Mouse (Mus musculus) midbrain, embryonic 11.5 days (tissue): ENCODE measurements around the gene Nucks1. TPM values are rescaled to one million over a fixed set of nuclear protein-coding genes. Genes with fewer than 3 reads are reported as not detected.

Experiments
- ATAC-seq: fragments of 200-750 bp; cut with Nextera tagmentation; 2 replicates; pipeline ENCODE4 v1.8.0; 2017; ENCODE audit warnings: moderate TSS enrichment, moderate library complexity; ENCODE audit not compliant: low FRiP score
- DNase-seq: peaks from one replicate; pipeline ENCODE4 v3.0.0; 2015; ENCODE audit warnings: low spot score; ENCODE audit errors: missing footprints
- H3K27ac ChIP-seq: fragments of 300-500 bp; sonication (generic); 2 replicates; pipeline ENCODE4 v1.5.1; 2014; ENCODE audit warnings: low read depth, low read length
- H3K27me3 ChIP-seq: fragments of 300-500 bp; sonication (generic); 2 replicates; pipeline ENCODE4 v1.6.1; 2014; ENCODE audit warnings: mild to moderate bottlenecking, low read length, moderate library complexity, mixed read lengths; ENCODE audit not compliant: control insufficient read depth, insufficient read depth
- H3K36me3 ChIP-seq: fragments of 300-500 bp; sonication (generic); 2 replicates; pipeline ENCODE4 v1.6.1; 2014; ENCODE audit warnings: mild to moderate bottlenecking, low read length, moderate library complexity, mixed read lengths; ENCODE audit not compliant: control insufficient read depth, insufficient read depth
- H3K4me1 ChIP-seq: fragments of 300-500 bp; sonication (generic); 2 replicates; pipeline ENCODE4 v1.6.1; 2014; ENCODE audit warnings: low read length; ENCODE audit not compliant: control insufficient read depth, insufficient read depth
- H3K4me2 ChIP-seq: fragments of 300-500 bp; sonication (generic); 2 replicates; pipeline ENCODE4 v1.6.1; 2014; ENCODE audit warnings: mild to moderate bottlenecking, moderate library complexity
- H3K4me3 ChIP-seq: fragments of 300-500 bp; sonication (generic); 2 replicates; pipeline ENCODE4 v1.5.1; 2014; ENCODE audit warnings: low read depth, low read length
- H3K9ac ChIP-seq: fragments of 300-500 bp; sonication (generic); 2 replicates; pipeline ENCODE4 v1.6.1; 2014; ENCODE audit warnings: low read length
- H3K9me3 ChIP-seq: fragments of 300-500 bp; sonication (generic); 2 replicates; pipeline ENCODE4 v1.6.1; 2016; ENCODE audit warnings: low read length; ENCODE audit not compliant: control insufficient read depth
- WGBS: fragments of 180-500 bp; shearing (Covaris S2); extraction: QIAGEN DNeasy Blood & Tissue Kit; methylation state at CpG from one replicate; pipeline ENCODE4 v1.1.7; 2014; 5-methylcytosine and 5-hydroxymethylcytosine counted together
- polyA plus RNA-seq: library from polyadenylated mRNA; unstranded; fragments of >200 nt; fragmentation: Nextera tagmentation; extraction: Ambion mirVana; gene quantifications from 2 replicates; pipeline ENCODE4 v1.2.1, GENCODE M21; 2014

The Nucks1 gene
- polyA plus RNA-seq, 1 experiment from 2014 or later: 61.3 TPM

DNA sequence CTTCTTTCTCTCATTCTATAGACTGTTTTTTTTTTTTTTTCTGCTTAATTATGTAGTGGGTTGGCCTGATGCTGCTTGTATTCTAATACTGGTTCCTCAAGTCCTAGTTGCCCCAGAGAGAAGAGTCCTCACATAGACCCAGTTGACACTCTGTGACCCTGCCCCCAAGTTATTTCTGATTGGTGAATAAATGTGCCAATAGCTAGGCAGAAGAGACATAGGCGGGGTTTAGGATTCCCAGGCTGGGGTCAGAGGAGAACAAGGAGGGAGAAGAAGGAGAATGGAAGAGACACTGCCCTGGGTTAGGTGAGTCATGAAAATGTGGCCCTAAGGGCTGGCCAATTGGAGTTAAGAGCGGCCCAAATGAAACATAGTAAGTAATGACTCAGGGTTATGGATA lies 30.5 kb upstream of the Nucks1 start:
- H3K27ac ChIP-seq: no peak overlapping the region
- H3K9ac ChIP-seq: no peak overlapping the region
- H3K4me1 ChIP-seq: peaks cover 2% of the 10 kb centered on the region; the same call in 1 of the 2 replicates
- H3K36me3 ChIP-seq: no peaks in the 10 kb centered on the region
- WGBS: 77% methylated on average over 2 of the region's 2 CpGs
- no peak overlapping the region for H3K4me2 ChIP-seq
- no peak overlapping the region for H3K4me3 ChIP-seq
- no peaks in the 10 kb centered on the region for H3K9me3 ChIP-seq
- H3K27me3 ChIP-seq: no peaks in the 10 kb centered on the region
- no peak for ATAC-seq
- no peak for DNase-seq

GRCm38 (mm10) chr1:131882787-131883186 lies 27.5 kb upstream of the Nucks1 start:
- Histone ChIP-seq H3K27me3 (no peaks in the 10 kb centered on the region), H3K27ac (no peak overlapping the region), H3K4me1 (peaks cover 2% of the 10 kb centered on the region; the same call in 1 of the 2 replicates), H3K4me3 (no peak overlapping the region), H3K36me3 (no peaks in the 10 kb centered on the region), H3K9ac (no peak overlapping the region), H3K9me3 (no peaks in the 10 kb centered on the region), H3K4me2 (no peak overlapping the region)
- DNase-seq (no peak), ATAC-seq (no peak)
- 57% methylated on average over 2 of the region's 2 CpGs for WGBS

- no peak for ATAC-seq
- no peak overlapping the region for H3K4me3 ChIP-seq
Observed at GRCm38 (mm10) chr1:131886173-131886572, 24.2 kb upstream of the Nucks1 start.

DNA sequence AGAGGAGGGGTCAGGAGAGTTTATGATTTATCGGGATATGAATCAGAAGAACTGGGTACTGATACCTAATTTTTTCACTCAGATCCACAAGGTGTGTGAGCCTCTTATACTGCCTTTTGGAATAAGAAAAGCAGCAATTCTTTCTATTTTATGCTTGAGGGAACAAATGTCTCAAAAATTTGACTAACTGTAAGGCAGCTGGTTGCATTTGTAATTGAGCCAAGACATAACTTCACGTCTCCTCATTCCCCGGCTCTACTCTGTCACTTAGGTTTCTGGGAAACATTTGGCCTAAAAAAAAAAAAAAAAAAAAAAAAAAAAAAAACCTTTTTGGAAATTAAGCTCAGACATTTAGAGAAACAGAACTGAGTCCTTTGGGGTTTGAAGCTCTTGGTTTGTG lies 23.7 kb upstream of the Nucks1 start:
- no peak overlapping the region for H3K9ac ChIP-seq
- H3K36me3 ChIP-seq: no peaks in the 10 kb centered on the region
- DNase-seq (no peak), ATAC-seq (no peak)
- H3K9me3 ChIP-seq: no peaks in the 10 kb centered on the region
- H3K4me2 ChIP-seq: no peak overlapping the region
- no peak overlapping the region for H3K4me3 ChIP-seq
- H3K4me1 ChIP-seq: peaks cover 2% of the 10 kb centered on the region; the same call in 1 of the 2 replicates
- no peak overlapping the region for H3K27ac ChIP-seq
- H3K27me3 ChIP-seq: no peaks in the 10 kb centered on the region
- 95% methylated on average over 3 of the region's 3 CpGs for WGBS

More at GRCm38 (mm10) chr1:131886173-131886572, 24.2 kb upstream of the Nucks1 start:
- DNase-seq: no peak
- Histone ChIP-seq H3K9ac (no peak overlapping the region), H3K9me3 (no peaks in the 10 kb centered on the region), H3K4me1 (peaks cover 2% of the 10 kb centered on the region; the same call in 1 of the 2 replicates), H3K36me3 (no peaks in the 10 kb centered on the region), H3K27me3 (no peaks in the 10 kb centered on the region), H3K27ac (no peak overlapping the region), H3K4me2 (no peak overlapping the region)
- WGBS: 85% methylated on average over 2 of the region's 2 CpGs

DNA sequence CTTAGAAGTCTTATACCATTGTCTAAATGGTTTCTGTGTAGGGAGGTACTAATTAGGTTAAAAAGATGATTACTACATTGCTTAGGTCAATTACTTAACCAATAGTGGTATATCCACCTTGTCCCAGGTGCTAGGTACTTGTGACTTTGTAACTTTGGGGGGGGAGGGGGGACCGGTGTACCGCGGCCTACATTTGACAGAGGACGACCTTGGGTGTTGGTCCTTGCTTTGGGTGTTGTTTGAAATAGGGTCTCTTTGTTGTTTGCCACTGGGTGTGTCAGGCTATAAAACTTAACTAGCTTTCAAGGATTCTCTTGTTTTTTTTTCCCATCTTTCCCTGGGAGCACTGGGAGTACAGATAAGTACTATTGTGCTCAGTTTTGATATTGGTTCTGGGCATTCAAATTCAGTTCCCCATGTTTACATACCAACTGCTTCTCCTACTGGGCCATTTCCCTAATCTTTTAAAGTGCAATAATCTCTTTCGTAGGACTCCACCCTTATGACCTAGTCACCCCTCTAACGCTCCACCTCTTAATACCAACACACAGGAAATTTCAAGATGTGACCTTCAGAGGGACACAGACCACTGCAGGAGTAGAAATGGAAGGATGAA lies 20.2 kb upstream of the Nucks1 start:
- Histone ChIP-seq H3K27ac (no peak overlapping the region), H3K4me3 (no peak overlapping the region), H3K4me2 (no peak overlapping the region), H3K27me3 (no peaks in the 10 kb centered on the region), H3K36me3 (no peaks in the 10 kb centered on the region), H3K9me3 (no peaks in the 10 kb centered on the region), H3K9ac (no peak overlapping the region), H3K4me1 (no peaks in the 10 kb centered on the region)
- DNase-seq: no peak
- 78% methylated on average over 6 of the region's 6 CpGs for WGBS
- ATAC-seq: no peak

DNA sequence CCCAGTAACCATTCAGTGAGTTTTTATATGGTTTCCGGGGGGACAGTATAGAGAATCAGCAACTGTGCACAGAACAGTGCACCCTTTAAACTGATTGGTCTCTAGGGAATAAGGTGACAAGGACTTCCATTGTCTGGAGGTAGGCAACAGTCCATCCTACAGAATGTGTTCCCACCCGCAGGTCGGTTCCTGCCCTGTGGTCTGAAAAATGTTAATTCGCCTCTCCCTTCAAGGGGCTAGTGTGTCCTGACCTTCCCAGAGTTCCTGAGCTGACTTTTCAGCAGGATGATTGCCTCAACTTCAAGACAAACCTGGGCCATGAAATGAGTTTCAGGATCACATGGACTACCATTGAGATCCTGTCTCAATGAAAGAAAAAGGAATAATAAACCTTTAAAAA lies 18.9 kb upstream of the Nucks1 start:
- 70% methylated on average over 4 of the region's 4 CpGs for WGBS
- H3K4me2 ChIP-seq: no peak overlapping the region
- no peak overlapping the region for H3K4me3 ChIP-seq
- DNase-seq (no peak), ATAC-seq (no peak)
- no peaks in the 10 kb centered on the region for H3K9me3 ChIP-seq
- H3K36me3 ChIP-seq: no peaks in the 10 kb centered on the region
- no peaks in the 10 kb centered on the region for H3K27me3 ChIP-seq
- H3K27ac ChIP-seq: no peak overlapping the region
- H3K4me1 ChIP-seq: no peaks in the 10 kb centered on the region
- no peak overlapping the region for H3K9ac ChIP-seq

DNA sequence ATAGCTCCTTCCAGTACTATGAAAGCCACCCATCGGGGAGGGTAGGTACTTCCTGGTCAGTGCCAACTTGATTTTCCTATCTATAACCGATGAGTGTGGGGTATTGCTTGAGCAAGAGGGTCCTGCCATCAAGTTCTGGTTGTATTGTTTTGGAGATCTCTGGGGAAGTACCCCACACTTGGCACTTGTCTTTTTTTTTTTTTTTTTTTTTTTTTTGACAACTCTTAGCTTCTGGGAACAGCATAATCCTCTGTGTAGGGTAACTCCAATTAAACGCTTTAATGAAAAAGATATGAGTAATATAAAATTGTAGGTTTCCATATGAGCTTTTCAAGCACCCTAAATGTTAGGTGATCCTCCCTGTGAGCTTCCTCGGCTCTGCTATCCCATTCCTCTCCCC lies 7.7 kb upstream of the Nucks1 start:
- H3K9ac ChIP-seq: no peak overlapping the region
- no peaks in the 10 kb centered on the region for H3K36me3 ChIP-seq
- DNase-seq (no peak), ATAC-seq (no peak)
- H3K27ac ChIP-seq: no peak overlapping the region
- no peaks in the 10 kb centered on the region for H3K9me3 ChIP-seq
- H3K4me3 ChIP-seq: no peak overlapping the region
- no peak overlapping the region for H3K4me2 ChIP-seq
- 89% methylated on average over 4 of the region's 4 CpGs for WGBS
- no peaks in the 10 kb centered on the region for H3K27me3 ChIP-seq
- no peaks in the 10 kb centered on the region for H3K4me1 ChIP-seq

DNA sequence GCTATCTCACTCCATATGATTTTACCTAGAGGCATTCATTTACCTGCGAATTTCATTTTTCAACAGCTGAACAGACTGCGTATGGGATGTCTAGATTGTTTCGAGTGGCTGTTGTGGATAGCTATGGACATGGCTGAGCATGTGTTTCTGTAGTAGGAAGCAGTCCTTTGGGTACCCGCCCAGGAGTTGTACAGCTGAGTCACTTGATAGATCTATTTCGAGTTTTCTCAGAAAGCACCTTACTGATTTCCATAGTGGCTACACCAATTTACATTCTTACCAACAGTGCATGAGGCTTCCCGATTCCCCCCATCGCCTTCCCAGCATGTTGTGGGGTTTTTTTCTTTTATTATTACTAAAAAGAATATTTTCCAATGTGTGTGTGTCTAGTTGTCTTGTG lies 7.1 kb upstream of the Nucks1 start:
- H3K4me3 ChIP-seq: no peak overlapping the region
- no peaks in the 10 kb centered on the region for H3K27me3 ChIP-seq
- no peak overlapping the region for H3K4me2 ChIP-seq
- H3K9me3 ChIP-seq: no peaks in the 10 kb centered on the region
- WGBS: 88% methylated on average over 7 of the region's 7 CpGs
- H3K27ac ChIP-seq: no peak overlapping the region
- H3K4me1 ChIP-seq: no peaks in the 10 kb centered on the region
- H3K9ac ChIP-seq: no peak overlapping the region
- no peak for ATAC-seq
- no peaks in the 10 kb centered on the region for H3K36me3 ChIP-seq
- DNase-seq: no peak

DNA sequence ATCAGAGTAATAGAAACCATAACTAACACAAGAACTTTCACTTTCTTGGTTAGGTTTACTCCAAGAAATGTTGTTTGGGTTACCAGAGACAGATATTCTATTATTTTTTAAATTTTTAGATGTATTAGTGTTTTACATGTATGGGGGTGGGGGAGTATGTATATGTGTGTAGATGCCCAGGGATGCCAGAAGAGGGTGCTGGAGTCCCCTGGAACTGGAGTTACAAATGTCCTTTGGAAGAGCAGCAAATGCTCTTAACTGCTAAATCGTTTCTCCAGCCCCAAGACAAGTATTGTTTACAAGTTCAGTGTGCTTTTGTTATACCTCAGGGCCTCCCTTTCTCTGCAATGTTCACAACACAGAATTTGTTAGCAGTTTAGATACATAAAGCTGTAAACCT lies 4.8 kb upstream of the Nucks1 start:
- H3K4me2 ChIP-seq: no peak overlapping the region
- DNase-seq: no peak
- no peaks in the 10 kb centered on the region for H3K9me3 ChIP-seq
- WGBS: 19% methylated on average over 1 of the region's 1 CpGs
- no peak overlapping the region for H3K9ac ChIP-seq
- no peaks in the 10 kb centered on the region for H3K36me3 ChIP-seq
- peaks cover 3% of the 10 kb centered on the region; the same call in 1 of the 2 replicates for H3K27me3 ChIP-seq
- no peak overlapping the region for H3K4me3 ChIP-seq
- ATAC-seq: no peak
- no peaks in the 10 kb centered on the region for H3K4me1 ChIP-seq
- no peak overlapping the region for H3K27ac ChIP-seq
